Mouse (Mus musculus): ENCODE data around the gene Phb. TPM values are rescaled to one million over a fixed set of nuclear protein-coding genes. Genes with fewer than 3 reads are reported as not detected.
A peak's percentile ranks its signal among the peaks of the same experiment; 100 is the strongest.

Gene Phb
- polyA plus RNA-seq, 1 experiment from 2014 or later: 187 TPM

DNA sequence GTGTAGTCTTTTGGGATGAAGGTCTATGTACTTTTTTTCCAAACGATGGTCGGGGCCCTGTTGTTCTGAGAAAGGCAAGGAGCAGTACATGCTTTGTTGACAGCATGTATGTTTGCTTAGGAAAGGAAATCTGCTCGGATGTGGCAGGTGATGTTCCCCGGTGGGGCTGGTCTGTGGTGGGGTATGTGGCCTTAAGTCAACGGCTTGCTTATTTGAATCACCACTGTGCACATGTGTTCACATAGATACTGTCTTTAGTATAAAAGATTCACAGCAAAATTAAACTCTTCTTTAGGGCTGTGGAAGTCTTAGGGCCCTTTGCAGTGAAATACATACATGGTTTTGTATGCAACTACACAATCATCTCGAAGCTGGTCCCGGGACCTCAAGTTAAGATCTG lies 47.7 kb downstream of the Phb start:
- H3K9ac ChIP-seq: peak overlapping the region; percentile 96
- H3K4me3 ChIP-seq: peak overlapping the region; percentile 91
- no peaks in the 10 kb centered on the region for H3K9me3 ChIP-seq (replicated peaks)
- H3K4me1 ChIP-seq: peaks cover 34% of the 10 kb centered on the region
- no peaks in the 10 kb centered on the region for H3K36me3 ChIP-seq (ENCODE audit: poor library complexity, severe bottlenecking)
- H3K27me3 ChIP-seq: 0 out of 2 replicates have a peak, but pooled peaks cover 2% of the 10 kb centered on the region
- ATAC-seq: no peak
- WGBS: 43% methylated on average over 7 of the region's 7 CpGs
- H3K27ac ChIP-seq: peak overlapping the region; percentile 37
- H3K4me2 ChIP-seq: peak overlapping the region; percentile 90

DNA sequence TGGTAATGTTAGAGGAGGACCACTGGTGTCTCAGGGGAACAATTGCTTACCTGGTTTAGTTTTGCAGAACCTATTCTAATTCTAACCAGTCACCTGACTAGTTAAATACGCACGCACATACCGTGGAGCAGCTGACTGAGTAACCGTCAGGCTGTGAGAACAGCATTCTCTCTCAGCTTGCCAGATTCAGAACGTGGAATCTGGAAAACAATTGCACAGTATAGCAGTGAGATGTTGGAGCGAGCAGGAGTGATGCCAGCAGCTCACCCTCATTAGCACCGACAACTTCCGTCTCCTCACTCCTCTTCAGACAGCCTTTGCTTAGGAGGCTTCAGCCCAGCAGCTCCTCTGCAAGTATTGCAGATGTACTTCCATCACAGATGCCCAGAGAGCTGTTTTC lies 49.4 kb downstream of the Phb start:
- no peak overlapping the region for H3K4me2 ChIP-seq
- H3K27ac ChIP-seq: no peak overlapping the region
- H3K9ac ChIP-seq: no peak overlapping the region

GRCm38 (mm10) chr11:95719356-95719755 lies 52.6 kb downstream of the Phb start:
- no peak for ATAC-seq

More for the DNA sequence above, 49.4 kb downstream of the Phb start:
- Histone ChIP-seq H3K4me1 (peaks cover 34% of the 10 kb centered on the region), H3K36me3 (ENCODE audit: poor library complexity, severe bottlenecking) (no peaks in the 10 kb centered on the region), H3K27me3 (no peaks in the 10 kb centered on the region), H3K4me3 (no peak overlapping the region), H3K9me3 (replicated peaks) (no peaks in the 10 kb centered on the region)
- no peak for ATAC-seq
- WGBS: 56% methylated on average over 8 of the region's 8 CpGs

GRCm38 (mm10) chr11:95723287-95723686 lies 56.5 kb downstream of the Phb start, which contains the start of gene B130006D01Rik:
Gene B130006D01Rik, plus strand, starts transcription at chr11:95723587.
- 93% methylated on average over 5 of the region's 5 CpGs for WGBS
- no peak within 1 kb of the TSS for H3K4me2 ChIP-seq

More at GRCm38 (mm10) chr11:95719356-95719755, 52.6 kb downstream of the Phb start:
- WGBS: 92% methylated on average over 3 of the region's 3 CpGs
- Histone ChIP-seq H3K27me3 (no peaks in the 10 kb centered on the region), H3K9me3 (replicated peaks) (no peaks in the 10 kb centered on the region), H3K4me3 (no peak overlapping the region), H3K4me2 (no peak overlapping the region), H3K36me3 (ENCODE audit: poor library complexity, severe bottlenecking) (no peaks in the 10 kb centered on the region), H3K27ac (no peak overlapping the region), H3K4me1 (peaks cover 23% of the 10 kb centered on the region), H3K9ac (no peak overlapping the region)

DNA sequence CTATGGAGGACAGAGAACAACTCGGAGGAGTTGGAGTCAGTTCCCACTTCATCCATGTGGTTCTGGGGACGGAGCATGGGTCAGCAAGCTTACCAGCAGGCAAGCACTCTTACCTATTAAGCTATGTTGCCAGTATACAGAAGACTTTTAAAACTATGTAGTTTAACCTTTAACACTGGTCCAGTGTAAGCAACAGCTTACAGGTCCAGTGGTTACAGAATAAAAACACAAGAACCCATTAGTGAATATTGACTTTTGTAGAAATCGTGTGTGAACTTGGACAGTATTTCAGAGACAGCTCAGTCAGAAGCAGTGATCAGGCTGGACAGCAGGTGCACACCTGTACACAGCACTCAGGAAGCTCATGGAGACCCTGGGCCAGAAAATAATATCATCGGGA lies 57.7 kb downstream of the Phb start:
- Histone ChIP-seq H3K9ac (no peak overlapping the region), H3K36me3 (ENCODE audit: poor library complexity, severe bottlenecking) (no peaks in the 10 kb centered on the region), H3K4me1 (no peaks in the 10 kb centered on the region), H3K4me2 (no peak overlapping the region), H3K4me3 (no peak overlapping the region), H3K27me3 (no peaks in the 10 kb centered on the region), H3K9me3 (replicated peaks) (no peaks in the 10 kb centered on the region), H3K27ac (no peak overlapping the region)
- no peak for ATAC-seq
- WGBS: 95% methylated on average over 4 of the region's 4 CpGs

More at GRCm38 (mm10) chr11:95723287-95723686, 56.5 kb downstream of the Phb start, which contains the start of gene B130006D01Rik:
- no peaks in the 10 kb centered on the region for H3K9me3 ChIP-seq (replicated peaks)
- H3K4me1 ChIP-seq: no peaks in the 10 kb centered on the region
- no peak within 1 kb of the TSS for H3K9ac ChIP-seq
- no peaks in the 10 kb centered on the region for H3K27me3 ChIP-seq
- H3K36me3 ChIP-seq (ENCODE audit: poor library complexity, severe bottlenecking): no peaks in the 10 kb centered on the region
- no peak within 1 kb of the TSS for H3K27ac ChIP-seq
- no peak for ATAC-seq
- H3K4me3 ChIP-seq: no peak within 1 kb of the TSS

GRCm38 (mm10) chr11:95726156-95726555 lies 59.4 kb downstream of the Phb start:
- no peaks in the 10 kb centered on the region for H3K4me1 ChIP-seq

DNA sequence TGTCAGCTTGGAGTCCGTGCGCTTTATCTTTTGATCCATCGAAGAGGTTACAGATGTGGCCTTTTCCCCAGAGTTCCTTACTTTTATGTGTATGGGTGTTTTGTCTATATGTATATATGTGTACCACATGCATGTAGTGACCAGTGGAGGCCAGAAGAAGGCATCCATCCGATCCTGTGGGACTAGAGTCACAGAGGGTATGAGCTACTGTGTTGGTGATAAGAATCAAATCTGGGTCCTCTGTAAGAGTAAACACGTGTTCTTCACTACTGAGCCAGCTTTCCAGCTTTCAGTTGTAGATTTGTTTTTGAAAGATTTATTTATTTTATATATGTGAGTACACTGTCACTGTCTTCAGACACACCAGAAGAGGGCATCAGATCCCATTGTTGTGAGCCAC lies 61.2 kb downstream of the Phb start:
- Histone ChIP-seq H3K9ac (no peak overlapping the region), H3K27me3 (no peaks in the 10 kb centered on the region), H3K36me3 (ENCODE audit: poor library complexity, severe bottlenecking) (no peaks in the 10 kb centered on the region), H3K4me2 (no peak overlapping the region), H3K27ac (no peak overlapping the region), H3K9me3 (replicated peaks) (no peaks in the 10 kb centered on the region), H3K4me1 (no peaks in the 10 kb centered on the region), H3K4me3 (no peak overlapping the region)
- no peak for ATAC-seq
- 93% methylated on average over 5 of the region's 5 CpGs for WGBS

More at GRCm38 (mm10) chr11:95726156-95726555, 59.4 kb downstream of the Phb start:
- H3K4me2 ChIP-seq: no peak overlapping the region
- H3K9me3 ChIP-seq (replicated peaks): no peaks in the 10 kb centered on the region
- H3K27ac ChIP-seq: no peak overlapping the region
- no peak overlapping the region for H3K4me3 ChIP-seq
- ATAC-seq: no peak
- no peak overlapping the region for H3K9ac ChIP-seq
- no peaks in the 10 kb centered on the region for H3K36me3 ChIP-seq (ENCODE audit: poor library complexity, severe bottlenecking)
- no peaks in the 10 kb centered on the region for H3K27me3 ChIP-seq
- 91% methylated on average over 4 of the region's 4 CpGs for WGBS

- Histone ChIP-seq H3K36me3 (ENCODE audit: poor library complexity, severe bottlenecking) (no peaks in the 10 kb centered on the region), H3K4me3 (no peak overlapping the region), H3K9me3 (replicated peaks) (no peaks in the 10 kb centered on the region), H3K27ac (no peak overlapping the region), H3K27me3 (no peaks in the 10 kb centered on the region), H3K4me2 (no peak overlapping the region), H3K9ac (no peak overlapping the region), H3K4me1 (no peaks in the 10 kb centered on the region)
- no peak for ATAC-seq
- 86% methylated on average over 12 of the region's 12 CpGs for WGBS
Measured at GRCm38 (mm10) chr11:95728916-95729907, 62.5 kb downstream of the Phb start.

Other genes with a start within 250 kb of the Phb start
- 1.8 and 2.2 TPM in 2 replicates for gene Nxph3, start 152.4 kb upstream of the Phb start, polyA plus RNA-seq (2015; fragmentation: Nextera tagmentation; extraction: Ambion mirVana)
- 6.3 and 7.5 TPM in 2 replicates for gene Ngfr, start 79.2 kb upstream of the Phb start, polyA plus RNA-seq (2015; fragmentation: Nextera tagmentation; extraction: Ambion mirVana)
- 27.9 and 32.2 TPM in 2 replicates for gene Zfp652, start 45.7 kb downstream of the Phb start, polyA plus RNA-seq (2015; fragmentation: Nextera tagmentation; extraction: Ambion mirVana)
- gene B130006D01Rik, start 56.6 kb downstream of the Phb start, polyA plus RNA-seq (2015; fragmentation: Nextera tagmentation; extraction: Ambion mirVana): 1.4 and 2.0 TPM in 2 replicates
- gene Phospho1, start 157.5 kb downstream of the Phb start, polyA plus RNA-seq (2015; fragmentation: Nextera tagmentation; extraction: Ambion mirVana): not detected in 2 replicates
- 1.4 and 2.8 TPM in 2 replicates for gene Gngt2, start 170.3 kb downstream of the Phb start, polyA plus RNA-seq (2015; fragmentation: Nextera tagmentation; extraction: Ambion mirVana)
- 0.96 and 1.5 TPM in 2 replicates for gene Abi3, start 175.5 kb downstream of the Phb start, polyA plus RNA-seq (2015; fragmentation: Nextera tagmentation; extraction: Ambion mirVana)
- gene B4galnt2, start 247.9 kb downstream of the Phb start, polyA plus RNA-seq (2015; fragmentation: Nextera tagmentation; extraction: Ambion mirVana): not detected in 2 replicates

Data from forebrain, embryonic 13.5 days (tissue).